Mouse (Mus musculus): Measurements from ENCODE around the gene Paf1.

The Paf1 gene

DNA sequence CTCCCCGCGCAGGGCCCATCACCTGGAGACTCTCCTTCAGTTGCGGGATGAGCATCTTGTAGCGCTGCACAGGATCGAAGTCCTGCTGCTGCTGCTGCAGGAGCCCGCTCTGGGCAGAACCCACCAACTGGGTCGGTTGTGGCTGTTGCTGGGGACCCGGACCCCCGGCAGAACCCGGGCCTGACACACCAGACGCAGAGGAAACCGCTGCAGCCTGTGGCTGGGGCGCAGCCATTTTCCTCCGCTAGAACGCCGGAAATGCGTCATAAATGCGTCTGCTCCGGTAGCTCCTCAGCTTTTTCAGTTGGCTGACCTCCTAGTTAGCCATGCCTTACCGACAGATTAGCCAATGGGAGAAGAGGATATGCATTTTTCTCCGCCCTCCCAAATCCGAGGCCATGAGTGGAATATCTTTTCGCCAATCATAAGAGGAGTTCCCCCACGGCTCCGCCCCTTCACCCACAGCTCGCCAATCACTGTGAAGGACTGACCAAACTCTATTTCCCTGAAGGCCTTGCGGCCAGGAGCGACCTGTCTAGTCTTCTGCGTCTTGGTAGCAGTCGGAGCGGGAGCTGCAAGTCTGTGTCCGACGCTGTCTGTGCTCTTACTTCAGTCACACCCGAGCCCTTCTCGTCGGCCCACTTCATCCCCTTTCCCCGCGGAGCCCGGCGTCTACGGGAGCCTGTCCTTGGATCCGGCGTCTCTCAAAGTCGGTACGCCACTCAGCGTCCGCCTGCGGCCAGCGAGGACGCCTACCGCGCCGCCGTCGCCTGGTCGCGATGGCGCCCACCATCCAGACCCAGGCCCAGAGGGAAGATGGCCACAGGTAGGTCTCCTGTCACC, at the start of gene Paf1, which contains the start of gene Med29:
Gene Paf1, plus strand, starts transcription at position 523 of the 843 bp plus-strand sequence.
Gene Med29, minus strand, starts transcription at position 280 of the 843 bp plus-strand sequence.
- DNase-seq (ENCODE audit: low spot score in 2 of 2), result peak; percentile 98 to 99

DNA sequence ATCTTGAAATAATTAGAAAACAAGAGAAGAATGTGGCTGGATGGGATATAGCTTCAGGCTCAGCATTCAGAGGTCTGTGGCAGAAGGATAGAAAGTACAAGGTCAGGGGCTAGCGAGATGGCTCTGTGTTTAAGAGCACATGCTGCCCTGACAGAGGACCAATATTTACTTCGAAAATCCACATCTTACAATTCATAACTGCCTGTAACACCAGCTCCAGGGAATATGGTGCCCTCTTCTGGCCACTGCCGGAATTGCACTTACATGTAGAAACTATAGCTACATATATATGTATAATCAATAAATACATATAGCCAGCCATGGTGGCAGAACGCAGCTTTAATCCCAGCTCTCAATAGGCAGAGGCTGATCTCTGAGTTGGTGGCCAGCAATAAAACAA, 48.1 kb upstream of the Paf1 start:
- DNase-seq (ENCODE audit: low spot score in 2 of 2), result peak in 1 of 2 experiments; percentile 36

DNA sequence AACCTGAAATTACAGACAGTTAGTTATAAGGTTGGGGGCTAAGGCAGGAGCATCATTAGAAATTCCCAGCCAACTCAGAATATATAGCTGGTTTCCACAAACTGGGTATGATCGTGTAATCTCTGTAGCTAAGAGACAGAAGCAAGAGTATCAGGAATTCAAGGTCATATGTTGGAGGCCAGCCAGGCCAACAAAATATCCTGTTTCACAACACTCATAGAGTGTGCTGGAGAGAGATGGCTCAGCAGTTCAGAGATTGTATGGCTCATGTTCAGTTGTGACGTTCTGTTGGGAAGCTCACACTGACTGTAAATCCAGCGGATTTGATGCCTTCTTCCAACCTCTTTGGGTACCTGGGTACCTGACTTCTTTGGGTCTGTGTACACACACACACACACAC, 45.0 kb upstream of the Paf1 start:
- DNase-seq (ENCODE audit: low spot score in 2 of 2), result no peak

DNA sequence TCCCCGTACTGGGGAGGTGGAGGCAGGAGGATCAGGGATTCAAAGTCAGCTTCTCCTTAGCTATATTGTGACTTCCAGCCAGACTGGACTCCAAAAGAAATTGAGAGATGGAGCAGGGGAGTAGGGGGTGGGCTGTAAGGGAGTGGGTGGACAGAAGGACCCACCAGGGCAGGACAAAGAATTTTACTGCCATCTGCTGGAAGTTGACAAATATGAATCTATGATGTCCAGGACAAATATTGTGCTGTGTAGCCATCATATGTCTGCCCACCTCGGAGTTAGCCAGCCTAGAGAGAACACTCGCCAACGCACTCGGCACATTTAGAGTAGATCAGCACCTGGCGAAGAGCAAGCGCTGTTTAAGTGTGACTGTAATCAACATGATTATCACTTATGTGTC, 44.1 kb upstream of the Paf1 start:
- no peak for DNase-seq (ENCODE audit: low spot score in 2 of 2)

DNA sequence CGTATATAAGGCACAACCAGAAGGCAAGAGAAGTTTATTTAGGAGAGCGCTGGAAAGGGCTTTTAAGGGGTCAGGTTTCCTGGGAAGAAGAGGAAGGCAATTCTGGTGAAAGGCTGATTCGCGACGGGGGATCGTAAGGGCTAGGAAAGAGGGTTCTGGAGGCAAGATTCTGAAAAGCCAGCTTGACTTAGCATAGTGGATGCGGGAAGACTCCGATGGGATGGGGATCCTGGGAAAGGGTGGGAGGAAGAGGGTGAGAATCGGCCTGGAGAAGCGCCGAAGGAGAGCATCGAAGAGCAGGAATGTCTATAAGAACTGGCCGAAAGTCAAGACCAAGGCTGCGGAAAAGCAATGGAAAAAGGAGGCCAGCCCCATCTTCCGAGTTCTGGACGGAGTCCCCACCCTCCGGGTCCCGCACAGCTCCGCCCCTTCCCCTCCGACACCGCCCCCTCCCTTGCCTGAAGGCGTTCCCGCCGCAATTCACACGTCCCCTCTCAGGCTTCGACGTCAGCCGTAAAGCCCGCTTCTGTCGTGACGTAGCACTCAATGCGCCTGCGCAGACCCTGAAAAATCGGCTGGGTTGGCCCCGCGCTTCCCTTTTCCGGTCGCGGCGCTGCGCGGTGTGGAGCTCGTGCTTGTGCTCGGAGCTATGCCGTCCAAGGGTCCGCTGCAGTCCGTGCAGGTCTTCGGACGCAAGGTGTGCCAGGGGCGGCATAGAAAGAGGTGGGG, 42.4 kb upstream of the Paf1 start, which contains the start of gene Rps16:
Gene Rps16, plus strand, starts transcription at position 498 of the 729 bp plus-strand sequence.
- peak; percentile 93 to 96 for DNase-seq (ENCODE audit: low spot score in 2 of 2)

DNA sequence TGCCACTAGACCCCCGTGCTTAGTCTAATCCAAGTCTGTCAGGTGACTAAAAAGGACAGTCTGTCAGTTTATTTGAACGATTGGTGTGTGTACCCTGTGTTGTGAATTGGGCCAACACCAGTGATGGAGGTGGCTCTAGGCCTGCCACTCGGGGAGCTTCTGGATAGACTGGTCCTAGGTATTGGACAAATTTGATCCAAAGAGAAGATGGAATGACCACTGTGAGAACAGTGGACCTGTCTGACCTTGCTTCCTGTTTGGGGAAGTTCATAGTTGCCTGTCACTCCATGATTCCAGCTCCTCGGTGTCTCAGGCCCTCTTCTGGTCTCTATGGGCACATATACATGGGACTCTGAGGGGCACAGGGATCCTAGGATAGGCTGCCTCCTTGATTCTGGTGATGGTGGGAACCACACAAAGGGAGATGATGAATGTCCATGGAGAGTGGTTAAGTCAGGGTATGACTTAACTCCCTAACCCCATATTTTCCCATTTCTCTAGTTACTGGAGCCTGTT, 41.0 kb upstream of the Paf1 start:
- no peak for DNase-seq (ENCODE audit: low spot score in 2 of 2)

DNA sequence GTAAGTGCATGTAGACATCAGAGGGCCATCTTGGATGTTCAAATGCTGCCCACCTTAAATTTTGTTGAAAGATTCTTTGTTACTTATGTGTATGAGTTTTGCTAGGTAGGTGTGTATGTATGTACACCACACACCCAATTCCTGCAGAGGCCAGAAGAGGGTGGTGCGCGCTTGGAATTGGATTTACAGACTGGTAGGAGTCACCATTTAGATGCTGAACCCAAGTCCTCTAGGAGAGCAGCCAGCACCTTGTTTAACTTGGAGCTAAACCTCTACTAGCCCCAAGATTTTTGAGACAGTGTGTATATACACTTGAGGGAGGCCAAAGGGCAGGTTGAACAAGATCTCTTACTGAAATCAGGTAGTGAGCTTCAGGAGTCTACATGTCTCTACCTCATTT, 39.5 kb upstream of the Paf1 start:
- DNase-seq (ENCODE audit: low spot score in 2 of 2), result no peak

DNA sequence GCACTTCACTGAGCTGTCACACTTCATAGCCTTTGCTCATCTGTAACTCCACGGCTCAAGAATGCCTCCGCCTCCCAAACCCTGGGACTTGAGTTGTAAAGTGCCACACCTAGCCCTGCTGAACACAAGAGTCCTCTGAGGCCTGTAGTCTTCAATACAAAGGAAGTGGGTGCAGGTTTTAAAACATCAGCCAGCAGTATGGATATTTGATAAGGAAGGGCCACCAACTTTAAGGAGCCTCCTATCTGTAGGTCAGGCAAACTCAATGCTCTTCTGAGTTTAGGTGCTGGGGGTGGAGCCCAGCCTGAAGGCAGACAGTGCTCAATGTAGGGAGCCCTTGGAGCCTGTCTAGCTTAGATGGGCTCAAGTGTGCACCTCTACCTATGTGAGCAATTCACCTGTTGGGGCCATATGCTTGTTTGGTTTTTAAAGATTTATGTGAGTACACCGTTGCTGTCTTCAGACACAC, 38.6 kb upstream of the Paf1 start:
- DNase-seq (ENCODE audit: low spot score in 2 of 2), result no peak

DNA sequence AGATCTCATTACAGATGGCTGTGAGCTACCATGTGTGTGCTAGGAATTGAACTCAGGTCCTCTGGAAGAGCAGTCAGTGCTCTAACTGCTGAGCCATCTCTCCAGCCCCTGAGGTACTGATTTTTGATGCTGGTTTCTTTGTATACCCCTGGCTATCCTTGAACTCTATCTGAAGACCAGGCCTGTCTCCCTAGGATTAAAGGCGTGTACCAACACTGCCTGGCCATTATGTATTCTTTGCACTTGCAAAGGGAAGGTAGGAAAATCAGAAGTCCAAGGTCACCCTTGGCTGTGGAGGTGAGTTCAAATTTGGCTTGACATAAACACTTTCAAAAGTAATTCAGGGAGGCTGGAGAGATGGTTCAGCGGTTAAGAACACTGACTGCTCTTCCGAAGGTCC, 38.2 kb upstream of the Paf1 start:
- no peak for DNase-seq (ENCODE audit: low spot score in 2 of 2)

DNA sequence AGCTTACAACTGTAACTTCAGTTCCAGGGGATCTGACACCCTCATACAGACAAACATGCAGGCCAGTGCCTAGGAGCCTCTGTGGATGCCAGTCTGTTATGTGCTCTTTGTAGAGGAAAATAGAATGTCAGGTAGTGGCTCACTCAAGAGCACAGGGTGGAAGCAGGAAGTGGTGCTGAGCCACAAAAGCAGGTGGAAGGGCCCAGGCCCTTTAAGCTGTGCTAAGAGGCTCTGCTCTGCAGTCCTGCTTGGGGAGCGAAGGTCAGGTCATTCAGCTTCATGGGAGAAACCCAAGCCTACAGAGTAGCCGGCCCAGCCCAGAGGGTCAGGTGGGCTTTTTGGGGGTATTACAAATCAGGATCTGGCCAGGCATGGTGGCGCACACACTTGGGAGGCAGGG, 37.5 kb upstream of the Paf1 start:
- DNase-seq (ENCODE audit: low spot score in 2 of 2), result no peak

DNA sequence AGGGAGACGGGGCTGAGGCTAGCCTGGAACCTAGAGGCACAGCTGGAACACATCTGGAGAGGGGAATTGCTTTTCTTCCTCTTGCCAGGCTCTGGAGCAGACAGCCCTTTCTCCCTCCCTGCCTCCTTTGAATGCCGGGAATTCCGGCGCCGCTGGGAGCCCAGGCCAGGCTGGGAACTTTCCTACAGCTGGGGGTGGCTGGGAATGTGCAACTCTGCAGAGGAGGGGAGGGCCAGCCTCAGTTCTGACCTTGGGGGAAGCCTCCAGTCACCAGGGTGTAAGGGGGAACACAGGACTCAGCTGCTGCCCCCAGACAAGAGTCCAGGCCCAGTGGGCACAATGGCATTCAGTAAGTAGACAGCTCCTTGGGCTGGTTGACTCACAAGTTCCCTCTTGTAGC, 35.8 kb upstream of the Paf1 start:
- DNase-seq (ENCODE audit: low spot score in 2 of 2), result no peak

DNA sequence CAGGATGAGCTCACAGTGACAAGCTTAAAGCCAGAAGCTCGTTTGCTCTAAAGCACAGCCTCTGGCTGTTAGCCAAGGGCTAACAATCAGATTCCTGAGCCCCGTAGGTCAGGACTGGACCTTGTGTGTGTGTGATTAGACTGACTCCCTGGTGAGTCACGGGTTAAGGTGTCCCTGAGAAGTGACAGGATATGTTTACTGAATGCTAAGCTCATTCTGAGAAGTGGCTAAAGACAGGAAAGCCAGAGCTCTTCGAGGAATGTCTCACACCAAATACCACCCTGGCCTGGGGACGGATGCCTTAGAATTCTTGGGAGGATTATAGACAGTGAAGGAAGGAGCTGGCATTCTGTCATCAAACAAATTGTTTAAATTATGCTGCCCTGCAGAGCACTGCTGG, 34.8 kb upstream of the Paf1 start:
- no peak for DNase-seq (ENCODE audit: low spot score in 2 of 2)

DNA sequence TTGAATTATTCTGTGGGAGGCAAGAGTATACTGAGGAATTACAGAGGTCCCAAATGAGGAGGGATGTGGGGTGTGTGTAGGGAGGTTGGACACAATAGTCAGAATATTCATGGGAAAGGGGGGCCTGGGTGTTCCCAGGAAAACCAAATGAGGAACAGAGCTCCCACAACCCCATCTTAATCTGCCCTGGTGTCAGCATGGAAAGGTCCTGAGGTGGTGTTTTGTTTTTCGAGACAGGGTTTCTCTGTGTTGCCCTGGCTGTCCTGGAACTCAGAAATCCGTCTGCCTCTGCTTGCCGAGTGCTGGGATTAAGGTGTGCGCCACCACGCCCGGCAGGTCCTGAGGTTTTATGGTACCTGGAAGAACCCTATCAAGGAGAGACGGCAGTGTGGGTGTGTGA, 34.3 kb upstream of the Paf1 start:
- DNase-seq (ENCODE audit: low spot score in 2 of 2), result no peak

DNA sequence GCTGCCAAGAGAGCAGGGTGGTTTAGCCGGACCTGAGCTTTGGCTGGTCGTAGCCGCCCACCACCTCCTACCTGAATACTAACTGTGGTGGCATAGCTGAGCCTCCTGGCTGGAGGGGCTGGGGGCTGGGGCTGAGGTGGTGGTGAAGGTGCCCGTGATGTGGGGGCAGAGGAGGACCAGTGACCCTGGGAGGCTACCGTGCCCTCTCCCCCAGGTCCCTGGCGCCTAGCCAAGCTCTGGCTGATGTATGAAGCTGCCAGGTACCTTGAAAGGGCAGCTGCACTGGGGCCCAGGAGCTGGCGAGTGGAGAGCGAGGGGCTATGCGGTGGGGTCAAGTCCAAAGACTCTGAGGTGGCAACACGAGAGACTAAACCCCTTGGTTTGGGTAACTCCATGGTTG, 32.9 kb upstream of the Paf1 start:
- no peak for DNase-seq (ENCODE audit: low spot score in 2 of 2)

DNA sequence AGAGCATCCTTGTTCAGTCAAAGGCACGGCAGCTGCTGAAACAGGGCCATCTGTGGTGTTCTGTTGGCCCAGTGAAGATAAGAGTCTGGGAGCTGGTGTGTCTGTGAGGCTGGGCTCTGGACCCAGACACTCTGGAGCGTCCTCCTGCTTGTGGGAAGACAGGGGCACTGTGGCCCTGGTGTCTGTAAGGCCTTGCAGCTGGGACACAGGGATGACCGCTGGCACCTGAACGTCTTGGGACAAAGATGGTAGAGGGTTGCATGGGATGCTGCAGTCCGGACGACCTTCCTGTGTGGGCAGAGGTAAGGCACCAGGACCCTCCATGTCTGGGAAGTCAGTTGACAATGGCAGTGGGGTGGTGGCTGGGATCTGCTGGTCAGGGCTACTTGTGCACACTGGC, 32.5 kb upstream of the Paf1 start:
- DNase-seq (ENCODE audit: low spot score in 2 of 2), result no peak

DNA sequence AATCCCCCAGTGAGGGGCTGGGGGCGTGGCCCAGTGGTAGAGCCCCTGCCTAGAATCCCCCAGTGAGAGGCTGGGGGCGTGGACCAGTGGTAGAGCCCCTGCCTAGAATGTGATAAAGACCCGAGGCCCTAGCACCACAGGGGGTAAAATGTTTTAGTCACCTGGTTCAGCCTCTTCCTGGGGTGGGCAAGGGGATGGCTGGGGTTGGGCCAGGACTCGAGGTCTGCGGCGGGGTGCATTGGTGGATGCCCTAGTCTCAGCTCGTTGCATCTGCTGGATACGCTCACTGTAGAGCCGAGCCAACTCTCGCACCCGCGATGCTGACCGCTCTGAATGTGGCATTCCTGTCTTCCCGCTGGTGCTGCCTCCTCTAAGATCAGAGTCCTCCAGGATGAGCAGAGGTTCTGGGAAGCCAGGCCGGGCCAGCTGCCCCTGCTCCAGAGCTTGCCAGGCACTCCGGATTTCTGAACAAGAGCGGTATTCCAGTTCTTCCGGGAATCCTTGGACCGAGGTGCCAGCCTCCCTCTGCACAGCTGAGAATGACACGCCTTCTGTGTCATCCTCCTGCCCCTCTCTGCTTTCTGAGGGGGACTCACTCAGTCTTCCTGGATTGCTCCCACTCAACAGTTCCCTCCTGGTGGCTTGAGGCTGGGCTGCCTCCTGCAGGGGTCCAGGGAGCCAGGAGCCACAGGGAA, 31.0 kb upstream of the Paf1 start:
- DNase-seq (ENCODE audit: low spot score in 2 of 2), result no peak

DNA sequence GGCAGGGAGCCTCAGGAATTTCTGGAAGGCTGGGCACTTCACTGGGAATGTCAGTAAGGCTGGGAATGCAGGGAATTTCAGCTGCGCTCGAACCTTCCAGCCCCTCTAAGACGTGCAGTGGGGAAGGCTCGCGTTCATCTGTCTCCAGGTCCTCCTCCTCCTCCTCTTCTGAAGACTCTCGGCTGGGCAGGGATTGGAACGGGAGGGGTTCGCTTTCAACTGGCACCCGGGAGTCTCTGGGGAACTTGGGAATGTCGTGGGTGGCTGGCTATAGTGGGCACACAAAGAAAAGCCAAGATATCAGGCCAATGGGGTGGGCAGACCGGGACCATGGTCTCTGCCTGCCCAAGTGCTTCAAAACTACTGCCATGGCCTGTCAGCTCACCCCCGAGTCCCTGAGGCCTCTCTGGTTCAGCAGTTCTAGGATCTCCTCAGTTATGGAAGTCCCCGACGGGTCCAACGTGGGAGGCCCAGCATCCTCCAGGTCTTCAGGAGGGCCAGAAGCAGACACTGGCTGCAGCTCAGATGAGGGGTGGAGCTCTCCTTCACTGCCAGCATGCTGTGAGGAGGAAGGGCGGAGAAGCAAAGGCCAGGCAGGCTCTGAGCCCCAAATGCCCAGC, 30.2 kb upstream of the Paf1 start:
- DNase-seq (ENCODE audit: low spot score in 2 of 2), result no peak

DNA sequence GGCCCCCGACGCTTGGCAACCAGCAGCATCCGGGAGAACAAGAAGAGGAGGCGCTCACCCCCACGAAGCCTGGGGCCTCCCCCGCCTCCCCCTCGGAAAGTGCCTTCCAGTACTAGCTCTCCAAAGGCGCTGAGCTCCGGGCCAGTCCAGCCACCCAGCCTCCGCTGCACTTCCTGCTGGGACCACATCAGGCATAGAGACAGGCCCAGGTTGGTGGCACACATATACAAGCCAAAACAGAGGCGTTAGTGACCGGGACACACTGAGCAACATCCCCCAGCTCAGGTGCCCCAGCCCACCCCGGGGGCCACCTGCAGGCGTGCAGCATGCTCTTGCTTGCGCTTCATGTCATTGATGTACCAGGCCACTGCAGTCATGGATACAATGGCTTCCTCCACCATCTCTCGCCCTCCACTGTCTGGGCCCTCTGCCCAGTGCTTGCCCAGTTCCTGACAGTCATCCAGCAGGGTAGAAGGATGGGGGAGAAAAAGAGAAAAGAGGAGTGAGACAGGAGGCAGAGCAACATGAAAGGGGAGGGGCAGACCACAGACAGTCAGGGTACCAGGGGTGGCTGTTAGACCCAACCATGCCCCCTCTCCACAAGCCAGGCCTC, 25.0 kb upstream of the Paf1 start:
- no peak for DNase-seq (ENCODE audit: low spot score in 2 of 2)

DNA sequence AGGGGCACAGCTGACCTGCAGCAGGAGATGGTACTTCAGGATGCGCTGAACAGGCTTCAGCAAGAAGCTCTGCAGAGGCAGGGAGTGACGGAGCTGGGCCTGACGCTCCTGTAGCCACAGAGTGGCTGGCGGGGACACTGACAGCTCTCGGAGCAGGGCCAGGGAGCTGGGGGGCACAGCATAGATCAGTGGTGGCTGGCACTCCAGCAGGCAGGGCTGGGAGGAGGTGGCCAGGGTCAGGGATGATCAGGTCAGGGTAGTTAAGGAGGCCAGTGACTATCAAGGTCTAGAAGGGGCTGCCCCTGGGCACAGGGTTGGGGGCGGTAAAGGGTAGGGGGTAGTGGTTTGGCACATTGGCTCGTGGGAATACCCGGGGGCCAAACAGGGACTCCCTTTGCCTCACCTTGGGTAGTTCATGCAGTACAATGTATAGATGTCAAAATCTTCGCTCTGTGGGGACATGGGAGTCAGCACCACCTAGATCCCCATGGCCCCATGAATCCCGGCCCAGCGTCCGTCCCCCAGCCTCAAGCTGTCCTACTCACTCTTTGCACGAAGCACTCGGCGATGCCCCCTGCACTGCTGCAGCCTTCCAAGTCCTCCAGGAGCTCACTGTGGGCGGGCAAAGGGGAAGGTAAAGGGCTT, 24.4 kb upstream of the Paf1 start:
- DNase-seq (ENCODE audit: low spot score in 2 of 2), result no peak

DNA sequence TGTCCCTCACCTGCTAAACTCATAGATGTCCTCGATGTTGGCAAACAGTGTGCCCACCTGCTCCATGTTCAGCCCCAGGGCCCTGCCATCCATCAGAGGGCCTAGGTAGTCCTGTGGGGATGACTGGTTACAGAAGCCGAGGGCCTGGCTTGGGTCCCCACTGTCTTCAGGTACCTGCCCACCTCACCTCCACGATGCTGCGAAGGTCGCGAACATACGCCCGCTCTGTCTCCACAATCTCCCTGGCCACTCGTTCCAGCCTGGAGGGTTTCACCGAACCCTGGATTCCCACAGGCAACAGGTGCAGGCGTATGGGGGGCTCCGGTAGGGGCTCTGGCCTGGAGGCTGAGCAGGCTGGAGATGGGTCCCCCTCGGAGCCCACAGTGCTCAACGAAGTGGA, 22.7 kb upstream of the Paf1 start:
- no peak for DNase-seq (ENCODE audit: low spot score in 2 of 2)
